Mouse (Mus musculus) effector memory CD4-positive, alpha-beta T cell, adult 7 months (primary cell): ENCODE results near the gene Olfr493. TPM values are rescaled to one million over a fixed set of nuclear protein-coding genes. Genes with fewer than 3 reads are reported as not detected.

ENCODE experiments used
- polyA plus RNA-seq: library from polyadenylated mRNA; unstranded; fragments of 100-300 nt; shearing (Covaris generic); gene quantifications from one replicate; pipeline ENCODE4 v1.2.1, GENCODE M21; 2017

The Olfr493 gene
- polyA plus RNA-seq = not detected

GRCm38 (mm10) chr7:108346879-108347278 is at the start of gene Olfr493:
Gene Olfr493 (minus strand): TSS chr7:108346979.

GRCm38 (mm10) chr7:108392867-108393266 is 46.1 kb upstream of the Olfr493 start, which contains the start of gene Olfr495:
Gene Olfr495 (plus strand): TSS chr7:108393167.

GRCm38 (mm10) chr7:108365035-108365434 is 18.3 kb upstream of the Olfr493 start, which contains the start of gene Olfr494:
Gene Olfr494 (plus strand): TSS chr7:108365335.

GRCm38 (mm10) chr7:108323574-108323973 is 23.2 kb downstream of the Olfr493 start, which contains the start of gene Olfr492:
Gene Olfr492 (minus strand): TSS chr7:108323674.

GRCm38 (mm10) chr7:108313151-108313550 is 33.6 kb downstream of the Olfr493 start, which contains the start of gene Olfr491:
Gene Olfr491 (plus strand): TSS chr7:108313451.

Other genes starting within 250 kb of the Olfr493 start
- 0.33 TPM for gene Olfr482, start 249.4 kb downstream of the Olfr493 start, polyA plus RNA-seq
- gene Olfr483, start 246.1 kb downstream of the Olfr493 start, polyA plus RNA-seq = not detected
- not detected for gene Olfr484, start 219.5 kb downstream of the Olfr493 start, polyA plus RNA-seq
- gene Olfr485, start 187.1 kb downstream of the Olfr493 start, polyA plus RNA-seq = 0.40 TPM
- not detected for gene Olfr486, start 174.2 kb downstream of the Olfr493 start, polyA plus RNA-seq
- not detected for gene Olfr487, start 132.3 kb downstream of the Olfr493 start, polyA plus RNA-seq
- not detected for gene Olfr488, start 88.6 kb downstream of the Olfr493 start, polyA plus RNA-seq
- gene Olfr490, start 58.0 kb downstream of the Olfr493 start, polyA plus RNA-seq = 0.40 TPM
- not detected for gene Olfr491, start 33.5 kb downstream of the Olfr493 start, polyA plus RNA-seq
- not detected for gene Olfr492, start 23.3 kb downstream of the Olfr493 start, polyA plus RNA-seq
- gene Olfr494, start 18.4 kb upstream of the Olfr493 start, polyA plus RNA-seq = not detected
- gene Olfr495, start 46.2 kb upstream of the Olfr493 start, polyA plus RNA-seq = not detected
- not detected for gene Olfr497, start 73.4 kb upstream of the Olfr493 start, polyA plus RNA-seq
- gene Olfr498, start 118.3 kb upstream of the Olfr493 start, polyA plus RNA-seq = not detected
- gene Olfr502, start 178.1 kb upstream of the Olfr493 start, polyA plus RNA-seq = 0.20 TPM
- gene Olfr503, start 197.5 kb upstream of the Olfr493 start, polyA plus RNA-seq = not detected
- gene Olfr504, start 218.8 kb upstream of the Olfr493 start, polyA plus RNA-seq = not detected